Comparison of ENCODE assay signal across 8 mouse cellular contexts in the genomic region with DNA sequence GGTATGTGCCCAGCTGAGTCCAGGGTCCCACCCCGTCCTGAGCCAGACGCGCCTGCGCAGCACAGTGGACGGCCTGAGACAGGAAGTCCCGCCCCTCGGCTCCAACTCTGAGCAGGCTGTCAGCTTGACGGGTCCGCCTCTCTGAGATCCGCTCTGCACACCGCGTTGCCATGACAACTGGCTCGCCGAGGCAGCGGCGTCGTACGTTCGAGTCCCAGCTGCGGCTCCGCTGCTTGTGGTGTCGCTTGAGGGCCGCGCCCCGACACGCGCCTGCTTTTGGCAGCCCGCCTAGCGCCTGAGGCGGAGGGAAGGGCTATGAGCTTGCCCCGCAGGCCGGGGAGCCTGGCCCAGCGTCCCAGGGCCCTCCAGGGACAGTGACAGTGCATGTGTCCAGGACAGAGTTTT. TPM values are rescaled to one million over a fixed set of nuclear protein-coding genes. Genes with fewer than 3 reads are reported as not detected.
DNase-seq lines count a peak whose midpoint lies in the region; ATAC-seq lines count a peak whose summit lies in the region.

No protein-coding gene starts in this region.

- peak overlapping the region; percentile 54 for H3K4me2 ChIP-seq in hindbrain, embryonic 13.5 days

- WGBS in hindbrain, embryonic 13.5 days, result under 1% methylated on average over 33 of the region's 33 CpGs

- peaks cover 3% of the 10 kb centered on the region; the same call in 1 of the 2 replicates for H3K27me3 ChIP-seq in hindbrain, embryonic 13.5 days

- H3K36me3 ChIP-seq in hindbrain, embryonic 13.5 days, result no peaks in the 10 kb centered on the region

- H3K9me3 ChIP-seq in hindbrain, embryonic 13.5 days, result no peaks in the 10 kb centered on the region

- DNase-seq in Muller cell, postnatal 12 days (ENCODE audit: inconsistent ontology term), result peak; percentile 79
- peak; percentile 87 to 90 for DNase-seq in cerebellum, postnatal 10 days
- peak; percentile 80 to 83 for DNase-seq in frontal cortex, postnatal 10 days (ENCODE audit: low spot score in 2 of 2)
- peak; percentile 75 to 79 for DNase-seq in left cerebral cortex, adult 18-20 months (ENCODE audit: low spot score in 2 of 2)
- DNase-seq in retina, postnatal 7 days (ENCODE audit: low read depth, low spot score), result peak; percentile 76
- DNase-seq in thymus, postnatal 4 days, result peak; percentile 90

- H3K9ac ChIP-seq in hindbrain, embryonic 13.5 days, result peak overlapping the region; percentile 58

- peak overlapping the region; percentile 35 for H3K4me3 ChIP-seq in hindbrain, embryonic 13.5 days

- peak overlapping the region; percentile 61; the same call in 1 of the 2 replicates for H3K27ac ChIP-seq in hindbrain, embryonic 13.5 days

- peak; percentile 93 for ATAC-seq in hindbrain, embryonic 13.5 days (ENCODE audit: low FRiP score)
- ATAC-seq in megakaryocyte, adult 5-6 weeks (ENCODE audit: poor library complexity, severe bottlenecking), result peak; percentile 98

- peaks cover 4% of the 10 kb centered on the region for H3K4me1 ChIP-seq in hindbrain, embryonic 13.5 days (replicated peaks)

RNA-seq across cellular contexts. Expression of gene Nptx1, which starts 23.0 kb away (rescaled TPM):
- 12.6 and 15.2 TPM in 2 replicates for polyA plus RNA-seq in hindbrain, embryonic 13.5 days (2015; fragmentation: Nextera tagmentation; extraction: Ambion mirVana)
- total RNA-seq in left cerebral cortex, adult 18-20 months (2021), result 100 to 1,000 TPM; 226 to 265 TPM
- not detected in 2 replicates for total RNA-seq in megakaryocyte, adult 5-6 weeks (2015)
- not detected in 2 replicates for total RNA-seq in megakaryocyte, adult 5-6 weeks (2017)

RNA-seq across cellular contexts. Expression of gene Endov, which starts 33.4 kb away (rescaled TPM):
- 15.5 and 20.9 TPM in 2 replicates for polyA plus RNA-seq in hindbrain, embryonic 13.5 days (2015; fragmentation: Nextera tagmentation; extraction: Ambion mirVana)
- total RNA-seq in left cerebral cortex, adult 18-20 months (2021), result 10 to 100 TPM; 32.2 to 35.1 TPM
- 4.5 and 4.7 TPM in 2 replicates for total RNA-seq in megakaryocyte, adult 5-6 weeks (2015)
- total RNA-seq in megakaryocyte, adult 5-6 weeks (2017), result 5.3 and 5.6 TPM in 2 replicates

Comparison
In these comparisons a context has a peak if more than half of its experiments do, and no peak if none do; other contexts are left out.
1. Peak in every context shown above with its lines: DNase-seq, ATAC-seq, H3K4me3 ChIP-seq and H3K27ac ChIP-seq.
2. RNA of gene Nptx1, which starts 23.0 kb away (total RNA-seq): 226 to 265 TPM in left cerebral cortex, adult 18-20 months; not detected in megakaryocyte, adult 5-6 weeks; every median in the first group is over 100 times any median in the second.
3. RNA of gene Endov, which starts 33.4 kb away (total RNA-seq): 32.2 to 35.1 TPM in left cerebral cortex, adult 18-20 months; 4.5 to 5.6 TPM in megakaryocyte, adult 5-6 weeks; every median in the first group is over 4 times any median in the second.